Mouse (Mus musculus): ENCODE results near the gene Ttll3. TPM values are rescaled to one million over a fixed set of nuclear protein-coding genes. Genes with fewer than 3 reads are reported as not detected.

The Ttll3 gene
- polyA plus RNA-seq (2014; fragmentation: Nextera tagmentation; extraction: Ambion mirVana): 2.2 and 2.7 TPM in 2 replicates

DNA sequence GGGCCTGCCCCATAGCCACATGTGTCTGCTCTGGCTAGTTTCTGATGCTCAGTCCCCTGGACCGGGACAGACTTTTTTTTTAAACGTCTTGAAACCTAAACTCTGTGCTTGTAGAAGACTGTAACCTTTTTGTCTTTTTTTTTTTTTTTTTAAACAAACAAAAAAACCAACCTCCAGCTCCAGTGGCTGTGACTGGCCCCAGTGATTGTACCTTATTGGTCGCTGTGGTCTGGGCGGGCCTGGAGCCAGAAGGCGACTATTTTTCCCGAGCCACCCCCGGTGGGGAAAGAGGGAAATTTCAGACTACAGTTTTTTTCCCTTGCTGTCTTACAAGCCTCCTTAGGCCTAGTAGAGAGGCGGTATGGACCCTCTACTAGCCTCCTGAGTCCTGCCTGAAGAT lies at the start of gene Ttll3:
Gene Ttll3 (plus strand): TSS at position 301 of the 400 bp plus-strand sequence.
- H3K4me2 ChIP-seq (ENCODE audit: low read depth, low read length): no peak within 1 kb of the TSS; the same call in 1 of the 2 replicates
- H3K27ac ChIP-seq (replicated peaks; ENCODE audit: low read depth, low read length): no peak within 1 kb of the TSS
- 76% methylated on average over 8 of the region's 8 CpGs for WGBS
- H3K9me3 ChIP-seq (replicated peaks; ENCODE audit: control insufficient read depth, low read length): no peaks in the 10 kb centered on the region
- ATAC-seq (replicated peaks; ENCODE audit: insufficient number of reproducible peaks, low FRiP score, low TSS enrichment, low read depth) (no peak), DNase-seq (ENCODE audit: low spot score) (no peak)
- H3K9ac ChIP-seq (replicated peaks; ENCODE audit: low read length): no peak within 1 kb of the TSS
- no peaks in the 10 kb centered on the region; the same call in 1 of the 2 replicates for H3K27me3 ChIP-seq (ENCODE audit: control insufficient read depth, insufficient read depth, low read length)
- H3K36me3 ChIP-seq (replicated peaks; ENCODE audit: control insufficient read depth, insufficient read depth, low read depth, low read length): peaks cover 15% of the 10 kb centered on the region
- no peak within 1 kb of the TSS for H3K4me3 ChIP-seq (ENCODE audit: low read depth, low read length)
- no peaks in the 10 kb centered on the region; the same call in 1 of the 2 replicates for H3K4me1 ChIP-seq (ENCODE audit: control insufficient read depth, insufficient read depth, low read length)

- ATAC-seq (replicated peaks; ENCODE audit: insufficient number of reproducible peaks, low FRiP score, low TSS enrichment, low read depth) (no peak), DNase-seq (ENCODE audit: low spot score) (no peak)
- Histone ChIP-seq H3K27ac (replicated peaks; ENCODE audit: low read depth, low read length) (no peak overlapping the region), H3K27me3 (ENCODE audit: control insufficient read depth, insufficient read depth, low read length) (no peaks in the 10 kb centered on the region), H3K9ac (replicated peaks; ENCODE audit: low read length) (no peak overlapping the region; the same call in 1 of the 2 replicates), H3K9me3 (replicated peaks; ENCODE audit: control insufficient read depth, low read length) (no peaks in the 10 kb centered on the region), H3K36me3 (replicated peaks; ENCODE audit: control insufficient read depth, insufficient read depth, low read depth, low read length) (no peaks in the 10 kb centered on the region), H3K4me3 (ENCODE audit: low read depth, low read length) (no peak overlapping the region), H3K4me2 (ENCODE audit: low read depth, low read length) (no peak overlapping the region), H3K4me1 (ENCODE audit: control insufficient read depth, insufficient read depth, low read length) (no peaks in the 10 kb centered on the region)
- WGBS: 82% methylated on average over 6 of the region's 6 CpGs
Observed at GRCm38 (mm10) chr6:113341574-113341973, 47.5 kb upstream of the Ttll3 start.

DNA sequence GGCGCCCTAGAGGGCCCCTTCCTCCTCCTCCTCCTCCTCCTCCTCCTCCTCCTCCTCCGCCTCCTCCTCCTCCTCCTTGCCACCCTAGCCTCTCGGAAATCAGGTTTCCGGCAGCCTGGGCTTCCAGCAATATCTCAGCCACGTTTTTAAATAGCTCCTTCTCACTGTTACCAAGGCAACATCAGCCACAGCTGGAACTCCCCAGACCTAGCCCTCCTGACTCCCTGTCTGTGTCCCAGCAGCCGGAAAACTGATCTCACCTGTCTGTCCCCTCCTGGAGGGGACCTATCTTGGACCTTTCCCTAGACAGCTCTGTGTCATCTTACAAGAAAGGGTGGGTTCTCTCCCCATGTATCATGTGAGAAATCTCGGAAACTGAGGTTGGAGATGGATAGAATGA lies 46.8 kb upstream of the Ttll3 start:
- 65% methylated on average over 3 of the region's 7 CpGs for WGBS
- no peak overlapping the region for H3K4me3 ChIP-seq (ENCODE audit: low read depth, low read length)

GRCm38 (mm10) chr6:113343177-113344092 lies 45.6 kb upstream of the Ttll3 start, which contains the start of gene Camk1:
Gene Camk1, minus strand, starts transcription at chr6:113343984.
- Histone ChIP-seq H3K9ac (replicated peaks; ENCODE audit: low read length) (peak within 1 kb of the TSS; percentile 76), H3K36me3 (replicated peaks; ENCODE audit: control insufficient read depth, insufficient read depth, low read depth, low read length) (no peaks in the 10 kb centered on the region), H3K27ac (replicated peaks; ENCODE audit: low read depth, low read length) (no peak within 1 kb of the TSS), H3K4me1 (ENCODE audit: control insufficient read depth, insufficient read depth, low read length) (no peaks in the 10 kb centered on the region), H3K4me2 (ENCODE audit: low read depth, low read length) (peak within 1 kb of the TSS; percentile 76), H3K9me3 (replicated peaks; ENCODE audit: control insufficient read depth, low read length) (no peaks in the 10 kb centered on the region), H3K27me3 (ENCODE audit: control insufficient read depth, insufficient read depth, low read length) (no peaks in the 10 kb centered on the region), H3K4me3 (ENCODE audit: low read depth, low read length) (peak within 1 kb of the TSS; percentile 49)
- 15% methylated on average over 32 of the region's 32 CpGs for WGBS
- ATAC-seq (replicated peaks; ENCODE audit: insufficient number of reproducible peaks, low FRiP score, low TSS enrichment, low read depth): peak; percentile 86
- DNase-seq (ENCODE audit: low spot score): peak; percentile 73

More for the DNA sequence above, 46.8 kb upstream of the Ttll3 start:
- H3K27ac ChIP-seq (replicated peaks; ENCODE audit: low read depth, low read length): no peak overlapping the region
- ATAC-seq (replicated peaks; ENCODE audit: insufficient number of reproducible peaks, low FRiP score, low TSS enrichment, low read depth) (no peak), DNase-seq (ENCODE audit: low spot score) (peak; percentile 16)
- no peaks in the 10 kb centered on the region for H3K4me1 ChIP-seq (ENCODE audit: control insufficient read depth, insufficient read depth, low read length)
- H3K9me3 ChIP-seq (replicated peaks; ENCODE audit: control insufficient read depth, low read length): no peaks in the 10 kb centered on the region
- no peaks in the 10 kb centered on the region for H3K27me3 ChIP-seq (ENCODE audit: control insufficient read depth, insufficient read depth, low read length)
- no peaks in the 10 kb centered on the region for H3K36me3 ChIP-seq (replicated peaks; ENCODE audit: control insufficient read depth, insufficient read depth, low read depth, low read length)
- H3K4me2 ChIP-seq (ENCODE audit: low read depth, low read length): no peak overlapping the region
- no peak overlapping the region for H3K9ac ChIP-seq (replicated peaks; ENCODE audit: low read length)

DNA sequence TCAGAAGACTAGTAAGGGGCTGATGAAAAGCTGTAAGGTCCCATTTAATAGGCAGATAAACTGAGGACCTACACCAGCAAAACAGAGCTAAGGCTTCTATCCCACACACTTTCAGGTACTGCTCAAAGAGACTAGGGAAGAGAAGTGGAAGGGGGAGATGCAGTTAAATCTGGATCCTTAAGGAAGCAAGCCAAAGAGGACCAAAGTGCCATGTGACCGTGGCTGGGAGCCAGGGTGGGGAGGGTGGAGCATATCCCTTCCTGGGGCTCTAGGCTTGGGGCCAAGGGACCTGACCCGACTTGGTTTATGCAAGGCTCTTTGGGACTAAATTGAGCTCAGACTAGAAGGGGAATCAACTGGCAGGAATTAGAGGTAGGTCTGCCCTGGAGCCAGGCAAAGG lies 44.7 kb upstream of the Ttll3 start:
- no peaks in the 10 kb centered on the region for H3K4me1 ChIP-seq (ENCODE audit: control insufficient read depth, insufficient read depth, low read length)
- 64% methylated on average over 2 of the region's 2 CpGs for WGBS
- no peak overlapping the region for H3K27ac ChIP-seq (replicated peaks; ENCODE audit: low read depth, low read length)
- no peak overlapping the region for H3K4me2 ChIP-seq (ENCODE audit: low read depth, low read length)
- H3K9ac ChIP-seq (replicated peaks; ENCODE audit: low read length): peak overlapping the region; percentile 76; the same call in 1 of the 2 replicates
- no peaks in the 10 kb centered on the region for H3K27me3 ChIP-seq (ENCODE audit: control insufficient read depth, insufficient read depth, low read length)
- no peak for DNase-seq (ENCODE audit: low spot score)
- no peak for ATAC-seq (replicated peaks; ENCODE audit: insufficient number of reproducible peaks, low FRiP score, low TSS enrichment, low read depth)
- no peaks in the 10 kb centered on the region for H3K9me3 ChIP-seq (replicated peaks; ENCODE audit: control insufficient read depth, low read length)
- H3K36me3 ChIP-seq (replicated peaks; ENCODE audit: control insufficient read depth, insufficient read depth, low read depth, low read length): no peaks in the 10 kb centered on the region
- no peak overlapping the region for H3K4me3 ChIP-seq (ENCODE audit: low read depth, low read length)

DNA sequence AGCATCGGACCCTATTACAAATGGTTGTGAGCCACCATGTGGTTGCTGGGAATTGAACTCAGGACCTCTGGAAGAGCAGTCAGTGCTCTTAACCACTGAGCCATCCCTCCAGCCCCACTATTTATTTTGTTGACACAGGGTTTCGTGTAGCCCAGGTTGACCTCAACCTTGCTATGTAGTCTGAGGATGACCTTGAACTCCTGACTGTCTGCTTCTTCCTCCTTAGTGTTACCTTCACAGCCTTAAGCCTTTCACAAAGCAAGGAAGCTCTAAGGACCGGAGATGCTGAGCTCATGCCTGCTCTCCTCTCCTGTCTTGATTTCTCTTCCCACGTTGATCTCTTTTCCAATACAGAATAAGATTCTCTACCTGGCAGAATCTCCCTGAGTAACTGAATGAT lies 42.2 kb upstream of the Ttll3 start:
- no peak overlapping the region for H3K9ac ChIP-seq (replicated peaks; ENCODE audit: low read length)
- H3K27me3 ChIP-seq (ENCODE audit: control insufficient read depth, insufficient read depth, low read length): no peaks in the 10 kb centered on the region
- H3K4me1 ChIP-seq (ENCODE audit: control insufficient read depth, insufficient read depth, low read length): no peaks in the 10 kb centered on the region
- H3K9me3 ChIP-seq (replicated peaks; ENCODE audit: control insufficient read depth, low read length): no peaks in the 10 kb centered on the region
- DNase-seq (ENCODE audit: low spot score) (no peak), ATAC-seq (replicated peaks; ENCODE audit: insufficient number of reproducible peaks, low FRiP score, low TSS enrichment, low read depth) (no peak)
- 70% methylated on average over 4 of the region's 4 CpGs for WGBS
- H3K4me2 ChIP-seq (ENCODE audit: low read depth, low read length): no peak overlapping the region
- H3K36me3 ChIP-seq (replicated peaks; ENCODE audit: control insufficient read depth, insufficient read depth, low read depth, low read length): no peaks in the 10 kb centered on the region
- H3K4me3 ChIP-seq (ENCODE audit: low read depth, low read length): no peak overlapping the region
- H3K27ac ChIP-seq (replicated peaks; ENCODE audit: low read depth, low read length): no peak overlapping the region

DNA sequence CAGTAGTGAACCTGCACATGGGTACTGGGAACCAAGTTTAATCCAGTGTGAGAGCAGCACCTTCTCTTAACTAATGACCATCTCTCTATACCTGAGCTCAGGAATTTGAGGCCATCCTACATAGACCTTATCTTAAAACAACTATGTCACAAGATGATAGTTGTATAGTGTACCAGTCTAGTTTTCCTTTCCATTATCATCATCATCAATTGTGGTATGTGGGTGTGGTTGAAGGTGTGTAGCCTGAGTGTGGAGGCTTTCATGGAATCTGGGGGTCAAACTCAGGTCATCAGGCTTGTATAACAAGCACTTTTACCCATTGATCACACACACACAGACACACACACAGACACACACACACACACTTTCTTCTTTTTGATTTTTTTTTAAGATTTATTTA lies 38.5 kb upstream of the Ttll3 start:
- Histone ChIP-seq H3K27ac (replicated peaks; ENCODE audit: low read depth, low read length) (no peak overlapping the region), H3K4me3 (ENCODE audit: low read depth, low read length) (no peak overlapping the region), H3K9ac (replicated peaks; ENCODE audit: low read length) (no peak overlapping the region), H3K36me3 (replicated peaks; ENCODE audit: control insufficient read depth, insufficient read depth, low read depth, low read length) (no peaks in the 10 kb centered on the region), H3K9me3 (replicated peaks; ENCODE audit: control insufficient read depth, low read length) (no peaks in the 10 kb centered on the region), H3K27me3 (ENCODE audit: control insufficient read depth, insufficient read depth, low read length) (no peaks in the 10 kb centered on the region), H3K4me2 (ENCODE audit: low read depth, low read length) (no peak overlapping the region), H3K4me1 (ENCODE audit: control insufficient read depth, insufficient read depth, low read length) (no peaks in the 10 kb centered on the region)
- DNase-seq (ENCODE audit: low spot score): no peak
- no peak for ATAC-seq (replicated peaks; ENCODE audit: insufficient number of reproducible peaks, low FRiP score, low TSS enrichment, low read depth)

DNA sequence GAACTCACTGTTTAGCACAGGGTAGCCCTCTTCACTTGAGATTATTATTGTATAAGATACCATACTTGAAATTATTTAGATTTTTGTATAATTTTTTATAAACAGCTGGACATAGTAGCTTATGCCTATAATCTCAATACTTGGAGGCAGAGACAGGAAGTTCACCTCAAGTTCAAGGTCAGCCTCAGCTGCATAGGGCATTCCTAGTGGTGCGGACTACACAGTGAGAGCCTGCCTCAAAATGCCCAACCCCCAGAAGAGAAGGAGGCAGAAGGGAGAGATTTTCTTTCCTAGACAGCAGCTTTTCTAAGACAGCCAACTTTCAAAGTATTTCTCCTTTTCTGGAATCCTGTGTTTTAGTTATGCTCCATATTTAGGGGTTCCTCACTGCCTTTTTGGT lies 37.9 kb upstream of the Ttll3 start:
- no peak for DNase-seq (ENCODE audit: low spot score)
- 61% methylated on average over 1 of the region's 1 CpGs for WGBS
- no peak for ATAC-seq (replicated peaks; ENCODE audit: insufficient number of reproducible peaks, low FRiP score, low TSS enrichment, low read depth)
- H3K9me3 ChIP-seq (replicated peaks; ENCODE audit: control insufficient read depth, low read length): no peaks in the 10 kb centered on the region
- H3K4me1 ChIP-seq (ENCODE audit: control insufficient read depth, insufficient read depth, low read length): no peaks in the 10 kb centered on the region
- no peaks in the 10 kb centered on the region for H3K27me3 ChIP-seq (ENCODE audit: control insufficient read depth, insufficient read depth, low read length)
- no peak overlapping the region for H3K4me3 ChIP-seq (ENCODE audit: low read depth, low read length)
- no peak overlapping the region for H3K9ac ChIP-seq (replicated peaks; ENCODE audit: low read length)
- H3K36me3 ChIP-seq (replicated peaks; ENCODE audit: control insufficient read depth, insufficient read depth, low read depth, low read length): no peaks in the 10 kb centered on the region
- no peak overlapping the region for H3K4me2 ChIP-seq (ENCODE audit: low read depth, low read length)
- no peak overlapping the region for H3K27ac ChIP-seq (replicated peaks; ENCODE audit: low read depth, low read length)

Measured in embryonic facial prominence, embryonic 11.5 days (tissue).